Mouse (Mus musculus) limb, embryonic 14.5 days (tissue): ENCODE results near the gene Gm11127. TPM values are rescaled to one million over a fixed set of nuclear protein-coding genes. Genes with fewer than 3 reads are reported as not detected.
"Not testable (repeated sequence)": the region's sequence is repeated elsewhere in the genome, so short reads cannot be mapped to it uniquely, and the experiment has no call there.

ENCODE experiments used
- ATAC-seq: fragments of 200-750 bp; cut with Nextera tagmentation; 2 replicates; pipeline ENCODE4 v1.8.0; 2017; ENCODE audit warnings: low read depth, moderate number of reproducible peaks, moderate TSS enrichment; ENCODE audit not compliant: low FRiP score
- DNase-seq: peaks from one replicate; pipeline ENCODE4 v3.0.0-alpha.2; 2015; ENCODE audit warnings: low spot score
- H3K27ac ChIP-seq: fragments of 300-500 bp; sonication (generic); replicated peaks from 2 replicates; pipeline ENCODE4 v1.5.1; 2014; ENCODE audit warnings: low read depth, mild to moderate bottlenecking, low read length, moderate library complexity, mixed read lengths
- H3K27me3 ChIP-seq: fragments of 300-500 bp; sonication (generic); 2 replicates; pipeline ENCODE4 v1.6.1; 2014; ENCODE audit warnings: low read length, mixed read lengths; ENCODE audit not compliant: control insufficient read depth, insufficient read depth
- H3K36me3 ChIP-seq: fragments of 300-500 bp; sonication (generic); 2 replicates; pipeline ENCODE4 v1.6.1; 2014; ENCODE audit warnings: mild to moderate bottlenecking, low read length, moderate library complexity, mixed read lengths; ENCODE audit not compliant: control insufficient read depth, insufficient read depth
- H3K4me1 ChIP-seq: fragments of 300-500 bp; sonication (generic); 2 replicates; pipeline ENCODE4 v1.6.1; 2014; ENCODE audit warnings: antibody characterized with exemption, low read length, mixed read lengths; ENCODE audit not compliant: control insufficient read depth, insufficient read depth
- H3K4me2 ChIP-seq: fragments of 300-500 bp; sonication (generic); replicated peaks from 2 replicates; pipeline ENCODE4 v1.6.1; 2014; ENCODE audit warnings: low read depth, mild to moderate bottlenecking, low read length, moderate library complexity; ENCODE audit not compliant: severe bottlenecking
- H3K4me3 ChIP-seq: fragments of 300-500 bp; sonication (generic); replicated peaks from 2 replicates; pipeline ENCODE4 v1.5.1; 2014; ENCODE audit warnings: low read length
- H3K9ac ChIP-seq: fragments of 300-500 bp; sonication (generic); 2 replicates; pipeline ENCODE4 v1.6.1; 2014; ENCODE audit warnings: mild to moderate bottlenecking, low read depth, low read length, moderate library complexity; ENCODE audit not compliant: severe bottlenecking
- H3K9me3 ChIP-seq: fragments of 300-500 bp; sonication (generic); 2 replicates; pipeline ENCODE4 v1.6.1; 2016; ENCODE audit warnings: low read length; ENCODE audit not compliant: control insufficient read depth
- POLR2A ChIP-seq: fragments of 200-500 bp; IDR thresholded peaks from 2 replicates; pipeline ENCODE4 v1.8.0; 2012; ENCODE audit warnings: inconsistent platforms, mild to moderate bottlenecking, moderate library complexity, borderline replicate concordance; ENCODE audit not compliant: insufficient read depth, insufficient read length; ENCODE audit errors: extremely low read depth
- WGBS: fragments of 180-500 bp; shearing (Covaris S2); extraction: QIAGEN DNeasy Blood & Tissue Kit; methylation state at CpG from one replicate; pipeline ENCODE4 v1.1.7; 2014; 5-methylcytosine and 5-hydroxymethylcytosine counted together
- polyA plus RNA-seq, 2 experiments: library from polyadenylated mRNA; depleted of rRNA in 1 of 2; stranded (reverse) in 1 of 2; unstranded in 1 of 2; fragments of >200 nt; fragmentation: Nextera tagmentation in 1 of 2; extraction: Ambion mirVana in 1 of 2; gene quantifications; 2 replicates each; pipeline versions ENCODE4 v1.2.1 to v1.2.3; 2012 to 2014

Gene Gm11127
- polyA plus RNA-seq, 2 experiments = 0.21 TPM; not detected in 1

GRCm38 (mm10) chr17:36031583-36032331, 26.4 kb downstream of the Gm11127 start:
- not testable (repeated sequence) for H3K27me3 ChIP-seq, H3K27ac ChIP-seq
- ATAC-seq = peak; percentile 57; the same call in 1 of the 2 replicates

GRCm38 (mm10) chr17:36030703-36031582, 27.2 kb downstream of the Gm11127 start:
- DNase-seq, H3K36me3 ChIP-seq, H3K27me3 ChIP-seq, H3K9me3 ChIP-seq, H3K27ac ChIP-seq, H3K4me1 ChIP-seq, ATAC-seq: not testable (repeated sequence)
- Histone ChIP-seq H3K9ac (0 out of 2 replicates have a peak overlapping the region, but pooled peaks have one; percentile 55), H3K4me3 (peak overlapping the region; percentile 44), H3K4me2 (peak overlapping the region; percentile 82)
- 72% methylated on average over 4 of the region's 8 CpGs for WGBS

More at GRCm38 (mm10) chr17:36031583-36032331, 26.4 kb downstream of the Gm11127 start:
- Histone ChIP-seq H3K9ac (peak overlapping the region; percentile 55), H3K4me3 (peak overlapping the region; percentile 44), H3K4me2 (peak overlapping the region; percentile 82)
- not testable (repeated sequence) for H3K36me3 ChIP-seq, H3K9me3 ChIP-seq, DNase-seq, H3K4me1 ChIP-seq
- 2% methylated on average over 39 of the region's 40 CpGs for WGBS

GRCm38 (mm10) chr17:36030046-36030702, 28.0 kb downstream of the Gm11127 start:
- not testable (repeated sequence) for ATAC-seq

GRCm38 (mm10) chr17:36028879-36029619, 29.1 kb downstream of the Gm11127 start:
- no peaks in the 10 kb centered on the region for H3K4me1 ChIP-seq
- H3K4me3 ChIP-seq = no peak overlapping the region
- H3K27ac ChIP-seq = no peak overlapping the region
- no peak overlapping the region for H3K4me2 ChIP-seq
- H3K9ac ChIP-seq = no peak overlapping the region
- TF ChIP-seq POLR2A = no peak
- ATAC-seq (no peak), DNase-seq (no peak)
- 85% methylated on average over 7 of the region's 7 CpGs for WGBS
- H3K36me3 ChIP-seq = no peaks in the 10 kb centered on the region
- 0 out of 2 replicates have a peak, but pooled peaks cover 4% of the 10 kb centered on the region for H3K27me3 ChIP-seq
- no peaks in the 10 kb centered on the region for H3K9me3 ChIP-seq

More at GRCm38 (mm10) chr17:36030046-36030702, 28.0 kb downstream of the Gm11127 start:
- not testable (repeated sequence) for H3K9me3 ChIP-seq, H3K27ac ChIP-seq, H3K9ac ChIP-seq, H3K36me3 ChIP-seq, H3K4me2 ChIP-seq, H3K4me3 ChIP-seq, H3K27me3 ChIP-seq, H3K4me1 ChIP-seq, DNase-seq
- 66% methylated on average over 2 of the region's 4 CpGs for WGBS

GRCm38 (mm10) chr17:36027663-36028062, 30.5 kb downstream of the Gm11127 start:
- ATAC-seq (no peak), DNase-seq (no peak)
- Histone ChIP-seq H3K36me3 (no peaks in the 10 kb centered on the region), H3K9ac (no peak overlapping the region), H3K4me2 (no peak overlapping the region), H3K27me3 (0 out of 2 replicates have a peak, but pooled peaks cover 4% of the 10 kb centered on the region), H3K27ac (no peak overlapping the region), H3K4me1 (no peaks in the 10 kb centered on the region), H3K9me3 (no peaks in the 10 kb centered on the region), H3K4me3 (no peak overlapping the region)
- WGBS = 89% methylated on average over 4 of the region's 4 CpGs
- no peak for TF ChIP-seq POLR2A
